Mouse (Mus musculus): ENCODE measurements around the gene Nrip1. TPM values are rescaled to one million over a fixed set of nuclear protein-coding genes. Genes with fewer than 3 reads are reported as not detected.

Gene Nrip1
- polyA plus RNA-seq, 1 experiment from 2014 or later, result 28.5 TPM

GRCm38 (mm10) chr16:76360441-76360840 lies 13.2 kb downstream of the Nrip1 start:
- ATAC-seq (ENCODE audit: insufficient number of reproducible peaks, low FRiP score), result no peak; the same call in 1 of the 2 replicates
- peaks cover 3% of the 10 kb centered on the region for H3K36me3 ChIP-seq
- peaks cover 9% of the 10 kb centered on the region for H3K4me1 ChIP-seq (replicated peaks)
- no peaks in the 10 kb centered on the region for H3K9me3 ChIP-seq (replicated peaks)
- H3K27me3 ChIP-seq (replicated peaks), result no peaks in the 10 kb centered on the region
- no peak overlapping the region for H3K27ac ChIP-seq (ENCODE audit: poor library complexity, severe bottlenecking)
- WGBS, result 90% methylated on average over 6 of the region's 6 CpGs
- H3K4me2 ChIP-seq, result no peak overlapping the region
- H3K4me3 ChIP-seq, result no peak overlapping the region
- H3K9ac ChIP-seq, result no peak overlapping the region

GRCm38 (mm10) chr16:76358757-76359156 lies 14.9 kb downstream of the Nrip1 start:
- ATAC-seq (ENCODE audit: insufficient number of reproducible peaks, low FRiP score), result no peak
- H3K9ac ChIP-seq, result no peak overlapping the region

DNA sequence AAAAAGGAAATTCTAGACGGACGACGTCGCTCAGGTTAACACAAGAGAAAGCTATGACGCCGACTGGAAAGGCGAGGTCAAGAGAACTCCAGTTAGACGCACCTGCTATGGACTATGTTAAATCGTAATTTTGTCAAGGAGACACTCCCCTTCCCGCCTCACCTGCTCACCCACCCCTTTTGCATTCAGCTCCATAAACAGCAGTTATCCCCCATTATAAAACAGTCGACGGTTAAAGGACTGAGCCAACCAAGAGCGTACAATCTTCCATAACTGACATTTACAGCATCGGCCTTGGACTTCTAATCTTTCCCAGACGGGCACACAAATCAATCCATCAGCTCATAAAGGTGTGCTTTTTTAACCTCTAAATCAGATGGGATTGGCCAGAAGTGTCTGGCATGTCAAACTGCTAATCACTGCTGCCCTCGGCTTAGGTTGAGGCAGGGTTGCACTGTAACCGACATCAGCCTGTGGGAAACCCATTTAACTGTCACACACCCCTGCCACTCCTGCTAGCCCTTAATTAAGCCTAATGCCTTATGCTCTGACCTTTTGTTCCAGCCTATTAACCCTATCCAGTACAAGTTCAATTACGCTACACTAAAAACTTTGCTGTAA lies 15.4 kb downstream of the Nrip1 start:
- Histone ChIP-seq H3K4me1 (replicated peaks) (peaks cover 11% of the 10 kb centered on the region), H3K4me3 (no peak overlapping the region), H3K36me3 (peaks cover 3% of the 10 kb centered on the region), H3K27ac (ENCODE audit: poor library complexity, severe bottlenecking) (no peak overlapping the region), H3K9me3 (replicated peaks) (no peaks in the 10 kb centered on the region), H3K27me3 (replicated peaks) (no peaks in the 10 kb centered on the region), H3K4me2 (no peak overlapping the region), H3K9ac (no peak overlapping the region)
- ATAC-seq (ENCODE audit: insufficient number of reproducible peaks, low FRiP score), result no peak
- WGBS, result 83% methylated on average over 18 of the region's 18 CpGs

More at GRCm38 (mm10) chr16:76358757-76359156, 14.9 kb downstream of the Nrip1 start:
- Histone ChIP-seq H3K4me2 (no peak overlapping the region), H3K27me3 (replicated peaks) (no peaks in the 10 kb centered on the region), H3K4me1 (replicated peaks) (peaks cover 11% of the 10 kb centered on the region), H3K9me3 (replicated peaks) (no peaks in the 10 kb centered on the region), H3K27ac (ENCODE audit: poor library complexity, severe bottlenecking) (no peak overlapping the region), H3K36me3 (peaks cover 3% of the 10 kb centered on the region), H3K4me3 (no peak overlapping the region)
- WGBS, result 67% methylated on average over 4 of the region's 4 CpGs

DNA sequence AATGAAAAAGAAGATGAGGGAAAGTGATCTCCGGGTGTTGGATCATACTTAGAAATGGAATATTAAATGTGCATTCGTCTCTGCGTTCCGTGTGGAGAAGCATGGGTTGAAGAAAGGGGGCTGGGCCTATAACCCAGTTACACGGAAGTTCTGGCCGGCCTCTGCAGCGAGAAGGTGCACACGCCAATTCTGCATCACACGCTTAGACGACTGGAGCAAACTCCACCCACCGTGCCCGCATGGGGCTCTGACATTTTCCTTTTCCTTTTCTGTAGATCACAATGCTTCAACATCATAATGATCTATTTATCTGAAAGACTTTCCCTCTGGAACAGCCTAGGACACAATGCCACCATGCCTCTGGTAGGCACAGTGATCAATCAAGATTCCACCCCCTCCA lies 16.5 kb downstream of the Nrip1 start:
- Histone ChIP-seq H3K9ac (no peak overlapping the region), H3K4me1 (replicated peaks) (peaks cover 15% of the 10 kb centered on the region), H3K4me3 (no peak overlapping the region), H3K27me3 (replicated peaks) (no peaks in the 10 kb centered on the region), H3K27ac (ENCODE audit: poor library complexity, severe bottlenecking) (no peak overlapping the region), H3K9me3 (replicated peaks) (no peaks in the 10 kb centered on the region), H3K4me2 (no peak overlapping the region), H3K36me3 (peaks cover 7% of the 10 kb centered on the region)
- 92% methylated on average over 12 of the region's 12 CpGs for WGBS
- ATAC-seq (ENCODE audit: insufficient number of reproducible peaks, low FRiP score), result no peak

DNA sequence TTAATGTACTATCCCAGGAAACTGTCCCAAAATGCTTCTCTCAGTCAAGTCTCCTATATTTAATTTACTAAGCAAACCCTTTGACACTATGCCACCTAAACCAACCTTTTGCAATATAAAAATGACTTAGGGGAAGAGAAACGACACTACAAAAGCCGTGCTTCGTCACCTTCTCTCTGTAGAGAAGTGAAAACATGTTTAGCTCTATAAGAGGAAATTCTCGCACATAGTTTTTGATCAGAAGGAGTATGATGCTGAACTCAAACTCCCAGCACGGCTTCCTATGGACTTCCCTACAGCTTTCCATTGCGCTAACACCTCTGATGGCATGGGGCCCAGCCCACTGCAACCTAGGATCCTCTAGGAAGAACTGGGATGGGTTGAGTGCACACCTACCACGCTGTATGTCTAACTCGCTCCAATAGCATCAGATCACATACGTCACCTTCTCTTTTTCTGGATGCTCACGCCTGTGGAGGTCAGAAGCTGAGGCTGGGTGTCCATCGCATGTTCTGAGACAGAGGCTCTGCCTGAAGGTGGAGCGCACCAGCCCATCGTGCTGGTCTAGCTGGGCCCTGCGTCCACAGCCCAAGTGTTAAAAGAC lies 17.6 kb downstream of the Nrip1 start:
- Histone ChIP-seq H3K27ac (ENCODE audit: poor library complexity, severe bottlenecking) (no peak overlapping the region), H3K4me2 (no peak overlapping the region), H3K9me3 (replicated peaks) (no peaks in the 10 kb centered on the region), H3K36me3 (peaks cover 12% of the 10 kb centered on the region; the same call in 1 of the 2 replicates), H3K9ac (no peak overlapping the region), H3K4me1 (replicated peaks) (peaks cover 15% of the 10 kb centered on the region), H3K4me3 (no peak overlapping the region), H3K27me3 (replicated peaks) (no peaks in the 10 kb centered on the region)
- 93% methylated on average over 14 of the region's 14 CpGs for WGBS
- ATAC-seq (ENCODE audit: insufficient number of reproducible peaks, low FRiP score), result no peak

DNA sequence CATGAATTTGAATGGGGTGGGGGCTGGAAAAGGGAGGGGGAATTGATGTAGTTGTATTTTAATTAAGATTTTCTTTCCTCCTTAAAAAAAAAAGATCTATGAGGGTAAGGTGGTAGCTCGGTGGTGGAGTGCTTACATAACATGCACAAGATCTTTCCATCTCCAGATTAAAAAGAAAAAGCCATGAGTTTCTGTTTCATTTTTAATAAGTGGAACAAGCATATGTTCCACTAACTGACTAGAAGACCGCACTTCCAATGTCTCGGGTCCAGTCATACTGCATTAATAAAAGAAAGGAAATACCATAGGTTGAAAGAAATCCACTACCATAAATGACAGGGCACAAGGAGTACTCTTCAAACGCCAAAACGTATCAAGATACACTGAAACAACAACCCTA lies 18.4 kb downstream of the Nrip1 start:
- ATAC-seq (ENCODE audit: insufficient number of reproducible peaks, low FRiP score), result no peak
- 85% methylated on average over 5 of the region's 5 CpGs for WGBS
- H3K27ac ChIP-seq (ENCODE audit: poor library complexity, severe bottlenecking), result no peak overlapping the region
- H3K27me3 ChIP-seq (replicated peaks), result no peaks in the 10 kb centered on the region
- peaks cover 15% of the 10 kb centered on the region for H3K4me1 ChIP-seq (replicated peaks)
- no peak overlapping the region for H3K4me2 ChIP-seq
- H3K4me3 ChIP-seq, result no peak overlapping the region
- no peak overlapping the region for H3K9ac ChIP-seq
- H3K9me3 ChIP-seq (replicated peaks), result no peaks in the 10 kb centered on the region
- H3K36me3 ChIP-seq, result peaks cover 19% of the 10 kb centered on the region

GRCm38 (mm10) chr16:76354841-76355240 lies 18.8 kb downstream of the Nrip1 start:
- H3K27ac ChIP-seq (ENCODE audit: poor library complexity, severe bottlenecking), result no peak overlapping the region

DNA sequence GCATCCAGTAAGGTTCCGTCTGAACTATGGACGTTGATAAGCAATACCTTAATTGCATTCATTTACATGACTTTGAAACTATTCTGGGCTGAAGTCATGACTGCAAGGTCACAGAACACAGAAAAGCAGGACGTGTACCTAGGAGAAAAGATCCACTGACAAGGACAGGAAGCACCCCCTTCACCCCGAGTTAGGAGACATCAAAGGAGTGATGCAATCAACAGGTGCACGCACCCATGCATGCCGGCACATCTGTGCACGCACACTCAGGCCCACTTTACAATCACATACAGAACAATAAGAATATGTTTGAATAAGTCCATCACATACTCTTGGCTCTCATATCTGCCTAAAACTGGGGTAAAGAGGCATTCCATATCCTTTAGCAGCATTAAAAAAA lies 19.3 kb downstream of the Nrip1 start:
- no peak for ATAC-seq (ENCODE audit: insufficient number of reproducible peaks, low FRiP score)
- Histone ChIP-seq H3K9me3 (replicated peaks) (no peaks in the 10 kb centered on the region), H3K9ac (no peak overlapping the region), H3K4me1 (replicated peaks) (peaks cover 15% of the 10 kb centered on the region), H3K4me3 (no peak overlapping the region), H3K27ac (ENCODE audit: poor library complexity, severe bottlenecking) (no peak overlapping the region), H3K27me3 (replicated peaks) (no peaks in the 10 kb centered on the region), H3K4me2 (no peak overlapping the region), H3K36me3 (peaks cover 26% of the 10 kb centered on the region)
- 71% methylated on average over 7 of the region's 7 CpGs for WGBS

More at GRCm38 (mm10) chr16:76354841-76355240, 18.8 kb downstream of the Nrip1 start:
- H3K4me2 ChIP-seq, result no peak overlapping the region
- 58% methylated on average over 3 of the region's 3 CpGs for WGBS
- no peak overlapping the region for H3K4me3 ChIP-seq
- no peaks in the 10 kb centered on the region for H3K27me3 ChIP-seq (replicated peaks)
- H3K36me3 ChIP-seq, result peaks cover 20% of the 10 kb centered on the region
- no peaks in the 10 kb centered on the region for H3K9me3 ChIP-seq (replicated peaks)
- H3K9ac ChIP-seq, result no peak overlapping the region
- peaks cover 15% of the 10 kb centered on the region for H3K4me1 ChIP-seq (replicated peaks)
- peak; percentile 60; the same call in 1 of the 2 replicates for ATAC-seq (ENCODE audit: insufficient number of reproducible peaks, low FRiP score)

- Histone ChIP-seq H3K4me2 (no peak overlapping the region), H3K36me3 (peaks cover 33% of the 10 kb centered on the region), H3K9ac (no peak overlapping the region), H3K27me3 (replicated peaks) (no peaks in the 10 kb centered on the region), H3K4me3 (no peak overlapping the region), H3K9me3 (replicated peaks) (no peaks in the 10 kb centered on the region), H3K4me1 (replicated peaks) (peaks cover 11% of the 10 kb centered on the region), H3K27ac (ENCODE audit: poor library complexity, severe bottlenecking) (no peak overlapping the region)
- no peak for ATAC-seq (ENCODE audit: insufficient number of reproducible peaks, low FRiP score)
- whole genome bisulfite sequencing, result 88% methylated on average over 8 of the region's 8 CpGs
These were observed 22.7 kb downstream of the Nrip1 start for GRCm38 (mm10) chr16:76350922-76351321.

DNA sequence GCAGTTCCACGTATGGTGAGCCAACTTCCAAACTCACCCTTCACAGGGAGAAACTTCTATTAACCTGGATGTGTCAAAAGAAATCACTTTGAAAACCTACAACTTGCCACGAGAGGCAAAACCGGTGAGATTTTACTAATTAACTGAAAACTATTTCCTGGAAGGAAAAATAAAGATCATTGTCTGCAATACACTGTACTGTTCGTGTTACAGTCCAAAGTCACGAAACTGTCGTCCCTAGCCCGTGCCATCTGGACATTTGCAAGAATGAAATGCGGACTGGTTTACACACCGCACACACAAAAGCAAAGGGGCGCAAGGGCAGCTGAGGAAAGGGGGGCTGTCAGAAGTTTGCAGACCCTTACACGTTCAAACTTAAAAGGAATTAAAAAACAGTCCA lies 24.6 kb downstream of the Nrip1 start:
- Histone ChIP-seq H3K27me3 (replicated peaks) (no peaks in the 10 kb centered on the region), H3K4me1 (replicated peaks) (peaks cover 4% of the 10 kb centered on the region), H3K9ac (no peak overlapping the region), H3K36me3 (peaks cover 45% of the 10 kb centered on the region), H3K27ac (ENCODE audit: poor library complexity, severe bottlenecking) (no peak overlapping the region), H3K9me3 (replicated peaks) (peaks cover 7% of the 10 kb centered on the region; the same call in 1 of the 2 replicates), H3K4me3 (no peak overlapping the region), H3K4me2 (no peak overlapping the region)
- 92% methylated on average over 11 of the region's 11 CpGs for WGBS
- no peak for ATAC-seq (ENCODE audit: insufficient number of reproducible peaks, low FRiP score)

- Histone ChIP-seq H3K4me1 (replicated peaks) (peaks cover 4% of the 10 kb centered on the region), H3K4me2 (no peak overlapping the region), H3K9me3 (replicated peaks) (peaks cover 15% of the 10 kb centered on the region), H3K9ac (no peak overlapping the region), H3K36me3 (peaks cover 53% of the 10 kb centered on the region), H3K27ac (ENCODE audit: poor library complexity, severe bottlenecking) (no peak overlapping the region), H3K27me3 (replicated peaks) (no peaks in the 10 kb centered on the region), H3K4me3 (no peak overlapping the region)
- no peak for ATAC-seq (ENCODE audit: insufficient number of reproducible peaks, low FRiP score)
- 92% methylated on average over 13 of the region's 13 CpGs for WGBS
These were observed 25.8 kb downstream of the Nrip1 start for GRCm38 (mm10) chr16:76347719-76348421.
